Mouse (Mus musculus) stomach, postnatal 0 days (tissue): Measurements from ENCODE around the gene Csrp1. TPM values are rescaled to one million over a fixed set of nuclear protein-coding genes. Genes with fewer than 3 reads are reported as not detected.

ENCODE experiments used
- ATAC-seq: fragments of 200-750 bp; cut with Nextera tagmentation; 2 replicates; pipeline ENCODE4 v1.8.0; 2017; ENCODE audit not compliant: low FRiP score, low TSS enrichment
- DNase-seq: peaks from one replicate; pipeline ENCODE4 v3.0.0-alpha.2; 2016; ENCODE audit warnings: low spot score
- H3K27ac ChIP-seq: fragments of 300-500 bp; sonication (generic); replicated peaks from 2 replicates; pipeline ENCODE4 v1.5.1; 2014; ENCODE audit warnings: mild to moderate bottlenecking, control low read depth
- H3K27me3 ChIP-seq: fragments of 300-500 bp; sonication (generic); 2 replicates; pipeline ENCODE4 v1.6.1; 2014; ENCODE audit warnings: low read length; ENCODE audit not compliant: control insufficient read depth, insufficient read depth
- H3K36me3 ChIP-seq: fragments of 300-500 bp; sonication (generic); 2 replicates; pipeline ENCODE4 v1.6.1; 2014; ENCODE audit warnings: low read length, mixed read lengths; ENCODE audit not compliant: control insufficient read depth, insufficient read depth
- H3K4me1 ChIP-seq: fragments of 300-500 bp; sonication (generic); replicated peaks from 2 replicates; pipeline ENCODE4 v1.6.1; 2014; ENCODE audit warnings: antibody characterized with exemption; ENCODE audit not compliant: control insufficient read depth, insufficient read depth
- H3K4me2 ChIP-seq: fragments of 300-500 bp; sonication (generic); replicated peaks from 2 replicates; pipeline ENCODE4 v1.6.1; 2014; ENCODE audit warnings: low read depth, mild to moderate bottlenecking, control low read depth, moderate library complexity
- H3K4me3 ChIP-seq: fragments of 300-500 bp; sonication (generic); 2 replicates; pipeline ENCODE4 v1.5.1; 2014; ENCODE audit warnings: low read depth, low read length, control low read depth
- H3K9ac ChIP-seq: fragments of 300-500 bp; sonication (generic); 2 replicates; pipeline ENCODE4 v1.6.1; 2014; ENCODE audit warnings: mild to moderate bottlenecking, low read length, control low read depth, mixed read lengths
- H3K9me3 ChIP-seq: fragments of 300-500 bp; sonication (generic); 2 replicates; pipeline ENCODE4 v1.6.1; 2016; ENCODE audit warnings: low read length; ENCODE audit not compliant: control insufficient read depth
- CTCF ChIP-seq: IDR thresholded peaks from 2 replicates; pipeline ENCODE4 v1.5.1; 2016; ENCODE audit warnings: antibody characterized with exemption, low read depth, mild to moderate bottlenecking, moderate library complexity
- EP300 ChIP-seq: optimal IDR thresholded peaks from 2 replicates; pipeline ENCODE3; 2016; ENCODE audit warnings: antibody characterized with exemption
- WGBS: fragments of 180-500 bp; shearing (Covaris S2); extraction: QIAGEN DNeasy Blood & Tissue Kit; methylation state at CpG from one replicate; pipeline ENCODE4 v1.1.7; 2014; 5-methylcytosine and 5-hydroxymethylcytosine counted together
- polyA plus RNA-seq: library from polyadenylated mRNA; unstranded; fragments of >200 nt; fragmentation: Nextera tagmentation; extraction: Ambion mirVana; gene quantifications from 2 replicates; pipeline ENCODE4 v1.2.1, GENCODE M21; 2015

Csrp1 gene
- polyA plus RNA-seq, 1 experiment from 2014 or later, result 496 TPM

- ATAC-seq (no peak), DNase-seq (no peak)
- no peak overlapping the region for H3K4me3 ChIP-seq
- no peaks in the 10 kb centered on the region for H3K9me3 ChIP-seq
- 0 out of 2 replicates have a peak overlapping the region, but pooled peaks have one; percentile 11 for H3K4me2 ChIP-seq
- 0 out of 2 replicates have a peak overlapping the region, but pooled peaks have one; percentile 23 for H3K9ac ChIP-seq
- WGBS, result 56% methylated on average over 6 of the region's 6 CpGs
- TF ChIP-seq EP300, result no peak
- TF ChIP-seq CTCF, result no peak
- no peaks in the 10 kb centered on the region; the same call in 1 of the 2 replicates for H3K4me1 ChIP-seq
- peak overlapping the region; percentile 78 for H3K27ac ChIP-seq
- H3K36me3 ChIP-seq, result no peaks in the 10 kb centered on the region
- no peaks in the 10 kb centered on the region for H3K27me3 ChIP-seq
Observed at GRCm38 (mm10) chr1:135690784-135691416, 29.0 kb upstream of the Csrp1 start.

GRCm38 (mm10) chr1:135691417-135691815, 28.4 kb upstream of the Csrp1 start:
- Histone ChIP-seq H3K9ac (peak overlapping the region; percentile 23; the same call in 1 of the 2 replicates), H3K4me3 (no peak overlapping the region), H3K4me2 (0 out of 2 replicates have a peak overlapping the region, but pooled peaks have one; percentile 11), H3K27ac (peak overlapping the region; percentile 78), H3K9me3 (no peaks in the 10 kb centered on the region), H3K4me1 (no peaks in the 10 kb centered on the region; the same call in 1 of the 2 replicates), H3K27me3 (no peaks in the 10 kb centered on the region), H3K36me3 (no peaks in the 10 kb centered on the region)
- no peak for TF ChIP-seq EP300
- TF ChIP-seq CTCF, result no peak
- ATAC-seq (no peak), DNase-seq (no peak)
- 28% methylated on average over 10 of the region's 10 CpGs for WGBS

GRCm38 (mm10) chr1:135694181-135694580, 25.7 kb upstream of the Csrp1 start:
- H3K36me3 ChIP-seq, result no peaks in the 10 kb centered on the region
- DNase-seq (no peak), ATAC-seq (no peak)
- H3K9me3 ChIP-seq, result no peaks in the 10 kb centered on the region
- H3K4me2 ChIP-seq, result no peak overlapping the region
- H3K27ac ChIP-seq, result no peak overlapping the region
- WGBS, result 59% methylated on average over 11 of the region's 11 CpGs
- H3K27me3 ChIP-seq, result no peaks in the 10 kb centered on the region
- H3K4me1 ChIP-seq, result peaks cover 2% of the 10 kb centered on the region
- no peak overlapping the region for H3K4me3 ChIP-seq
- H3K9ac ChIP-seq, result no peak overlapping the region
- no peak for TF ChIP-seq CTCF
- no peak for TF ChIP-seq EP300

- Histone ChIP-seq H3K9ac (no peak overlapping the region), H3K27me3 (no peaks in the 10 kb centered on the region)
- WGBS, result 80% methylated on average over 4 of the region's 4 CpGs
Observed at GRCm38 (mm10) chr1:135697462-135697861, 22.4 kb upstream of the Csrp1 start.

GRCm38 (mm10) chr1:135698046-135698445, 21.8 kb upstream of the Csrp1 start:
- ATAC-seq, result no peak
- no peaks in the 10 kb centered on the region for H3K36me3 ChIP-seq

More at GRCm38 (mm10) chr1:135697462-135697861, 22.4 kb upstream of the Csrp1 start:
- H3K4me1 ChIP-seq, result peaks cover 7% of the 10 kb centered on the region; the same call in 1 of the 2 replicates
- no peak for DNase-seq
- H3K4me2 ChIP-seq, result no peak overlapping the region
- no peak overlapping the region for H3K27ac ChIP-seq
- H3K4me3 ChIP-seq, result no peak overlapping the region
- H3K9me3 ChIP-seq, result no peaks in the 10 kb centered on the region
- no peaks in the 10 kb centered on the region for H3K36me3 ChIP-seq
- TF ChIP-seq EP300 (no peak), CTCF (peak; percentile 44)
- no peak for ATAC-seq

GRCm38 (mm10) chr1:135698451-135698921, 21.4 kb upstream of the Csrp1 start:
- H3K9me3 ChIP-seq, result no peaks in the 10 kb centered on the region
- peaks cover 7% of the 10 kb centered on the region; the same call in 1 of the 2 replicates for H3K4me1 ChIP-seq
- 0 out of 2 replicates have a peak overlapping the region, but pooled peaks have one; percentile 43 for H3K9ac ChIP-seq
- no peaks in the 10 kb centered on the region for H3K36me3 ChIP-seq
- 25% methylated on average over 11 of the region's 11 CpGs for WGBS
- ATAC-seq (no peak), DNase-seq (no peak)
- no peak for TF ChIP-seq CTCF
- TF ChIP-seq EP300, result no peak
- H3K27ac ChIP-seq, result no peak overlapping the region
- no peaks in the 10 kb centered on the region for H3K27me3 ChIP-seq
- H3K4me3 ChIP-seq, result no peak overlapping the region
- peak overlapping the region; percentile 53 for H3K4me2 ChIP-seq

More at GRCm38 (mm10) chr1:135698046-135698445, 21.8 kb upstream of the Csrp1 start:
- H3K4me2 ChIP-seq, result no peak overlapping the region
- H3K27me3 ChIP-seq, result no peaks in the 10 kb centered on the region
- DNase-seq, result no peak
- no peak overlapping the region for H3K9ac ChIP-seq
- 32% methylated on average over 6 of the region's 6 CpGs for WGBS
- no peaks in the 10 kb centered on the region for H3K9me3 ChIP-seq
- TF ChIP-seq CTCF (no peak), EP300 (no peak)
- H3K27ac ChIP-seq, result no peak overlapping the region
- H3K4me1 ChIP-seq, result peaks cover 7% of the 10 kb centered on the region; the same call in 1 of the 2 replicates
- H3K4me3 ChIP-seq, result no peak overlapping the region
